8 mouse cellular contexts compared by ENCODE assay signal in genomic region chr14:24501256-24501655, GRCm38 (mm10). TPM values are rescaled to one million over a fixed set of nuclear protein-coding genes. Genes with fewer than 3 reads are reported as not detected.
A peak's percentile ranks its signal among the peaks of the same experiment; 100 is the strongest.
DNase-seq lines count a peak whose midpoint lies in the region; ATAC-seq and TF ChIP-seq lines count a peak whose summit lies in the region.

No protein-coding gene starts in this region.

- DNase-seq in cerebellum, adult 2 months, result no peak
- DNase-seq in cerebellum, postnatal 4 days (ENCODE audit: low spot score in 2 of 2), result no peak
- DNase-seq in lung, embryonic 14.5 days, result no peak
- DNase-seq in lung, postnatal 36 days, result no peak
- no peak for DNase-seq in limb, embryonic 11.5 days (ENCODE audit: low spot score)
- DNase-seq in frontal cortex, postnatal 36 days (ENCODE audit: low spot score in 2 of 2), result no peak
- no peak for DNase-seq in left cerebral cortex, adult 11 months (ENCODE audit: low spot score)

- no peak for TF ChIP-seq POLR2A in cerebellum, adult 2 months (IDR thresholded peaks at IDR 0.05; ENCODE audit: borderline replicate concordance, insufficient read depth, low read length)

- no peaks in the 10 kb centered on the region for H3K27me3 ChIP-seq in cerebellum, adult 2 months (ENCODE audit: control insufficient read depth, insufficient read depth, low read length)
- no peaks in the 10 kb centered on the region for H3K27me3 ChIP-seq in lung, embryonic 14.5 days (ENCODE audit: insufficient read depth, low read length)
- H3K27me3 ChIP-seq in limb, embryonic 11.5 days (ENCODE audit: control insufficient read depth, insufficient read depth, low read length), result no peaks in the 10 kb centered on the region
- H3K27me3 ChIP-seq in stomach, embryonic 15.5 days (replicated peaks), result no peaks in the 10 kb centered on the region

- peak overlapping the region; percentile 23; the same call in 1 of the 2 replicates for H3K27ac ChIP-seq in cerebellum, adult 2 months (ENCODE audit: insufficient read depth, low read length)
- peak overlapping the region; percentile 19; the same call in 1 of the 2 replicates for H3K27ac ChIP-seq in lung, embryonic 14.5 days (ENCODE audit: low read depth)
- H3K27ac ChIP-seq in limb, embryonic 11.5 days (replicated peaks; ENCODE audit: low read depth, low read length), result 0 out of 2 replicates have a peak overlapping the region, but pooled peaks have one; percentile 59
- H3K27ac ChIP-seq in stomach, embryonic 15.5 days, result peak overlapping the region; percentile 66

- 77% methylated on average over 4 of the region's 4 CpGs for WGBS in cerebellum, adult 2 months
- WGBS in lung, embryonic 14.5 days, result 40% methylated on average over 4 of the region's 4 CpGs
- 70% methylated on average over 4 of the region's 4 CpGs for WGBS in limb, embryonic 11.5 days
- 57% methylated on average over 4 of the region's 4 CpGs for WGBS in stomach, embryonic 15.5 days

- no peaks in the 10 kb centered on the region for H3K9me3 ChIP-seq in lung, embryonic 14.5 days (ENCODE audit: low read depth, low read length)
- H3K9me3 ChIP-seq in limb, embryonic 11.5 days (ENCODE audit: control insufficient read depth, low read length), result no peaks in the 10 kb centered on the region
- no peaks in the 10 kb centered on the region for H3K9me3 ChIP-seq in stomach, embryonic 15.5 days

- peaks cover 21% of the 10 kb centered on the region; the same call in 1 of the 2 replicates for H3K4me1 ChIP-seq in cerebellum, adult 2 months (ENCODE audit: control insufficient read depth, insufficient read depth, low read length)
- H3K4me1 ChIP-seq in lung, embryonic 14.5 days (ENCODE audit: insufficient read depth), result no peaks in the 10 kb centered on the region
- H3K4me1 ChIP-seq in limb, embryonic 11.5 days (ENCODE audit: control insufficient read depth, insufficient read depth, low read length), result peaks cover 7% of the 10 kb centered on the region
- H3K4me1 ChIP-seq in stomach, embryonic 15.5 days, result no peaks in the 10 kb centered on the region

- H3K4me2 ChIP-seq in lung, embryonic 14.5 days, result no peak overlapping the region; the same call in 1 of the 2 replicates
- no peak overlapping the region for H3K4me2 ChIP-seq in limb, embryonic 11.5 days (ENCODE audit: low read depth, severe bottlenecking)
- H3K4me2 ChIP-seq in stomach, embryonic 15.5 days, result no peak overlapping the region

- H3K36me3 ChIP-seq in lung, embryonic 14.5 days (ENCODE audit: insufficient read depth), result peaks cover 35% of the 10 kb centered on the region
- H3K36me3 ChIP-seq in limb, embryonic 11.5 days (ENCODE audit: control insufficient read depth, insufficient read depth, low read length), result peaks cover 15% of the 10 kb centered on the region
- peaks cover 21% of the 10 kb centered on the region for H3K36me3 ChIP-seq in stomach, embryonic 15.5 days

- no peak for TF ChIP-seq CTCF in cerebellum, adult 2 months (IDR thresholded peaks at IDR 0.05; ENCODE audit: borderline replicate concordance, insufficient read depth, low read depth, low read length)
- TF ChIP-seq CTCF in lung, embryonic 14.5 days (IDR thresholded peaks at IDR 0.05; ENCODE audit: low read depth), result no peak

- ATAC-seq in lung, embryonic 14.5 days (ENCODE audit: insufficient read depth), result no peak
- ATAC-seq in limb, embryonic 11.5 days (ENCODE audit: insufficient number of reproducible peaks, low FRiP score, low TSS enrichment, low read depth), result no peak
- ATAC-seq in stomach, embryonic 15.5 days (ENCODE audit: insufficient read depth, low FRiP score, low read depth), result no peak

- no peak overlapping the region for H3K4me3 ChIP-seq in cerebellum, adult 2 months (replicated peaks; ENCODE audit: insufficient read depth, low read depth, low read length)
- no peak overlapping the region for H3K4me3 ChIP-seq in lung, embryonic 14.5 days (ENCODE audit: low read depth, low read length)
- no peak overlapping the region for H3K4me3 ChIP-seq in limb, embryonic 11.5 days (ENCODE audit: low read depth, low read length)
- no peak overlapping the region for H3K4me3 ChIP-seq in stomach, embryonic 15.5 days (replicated peaks)

- 0 out of 2 replicates have a peak overlapping the region, but pooled peaks have one; percentile 28 for H3K9ac ChIP-seq in lung, embryonic 14.5 days
- peak overlapping the region; percentile 50 for H3K9ac ChIP-seq in limb, embryonic 11.5 days (ENCODE audit: low read length)
- H3K9ac ChIP-seq in stomach, embryonic 15.5 days, result no peak overlapping the region

RNA-seq across cellular contexts. Expression of gene Rps24, which starts 14.3 kb away (rescaled TPM):
- 1,301 and 1,467 TPM in 2 replicates for polyA plus RNA-seq in cerebellum, adult 2 months (2012; rRNA removed)
- polyA plus RNA-seq in lung, embryonic 14.5 days (2014; fragmentation: Nextera tagmentation; extraction: Ambion mirVana), result 1,236 and 1,354 TPM in 2 replicates
- polyA plus RNA-seq in limb, embryonic 11.5 days (2014; fragmentation: Nextera tagmentation; extraction: Ambion mirVana), result 1,286 and 1,293 TPM in 2 replicates
- 881 and 1,042 TPM in 2 replicates for polyA plus RNA-seq in stomach, embryonic 15.5 days (2015; fragmentation: Nextera tagmentation; extraction: Ambion mirVana)

RNA-seq across cellular contexts. Expression of gene Polr3a, which starts 14.4 kb away (rescaled TPM):
- 22.0 and 25.2 TPM in 2 replicates for polyA plus RNA-seq in cerebellum, adult 2 months (2012; rRNA removed)
- polyA plus RNA-seq in lung, embryonic 14.5 days (2014; fragmentation: Nextera tagmentation; extraction: Ambion mirVana), result 17.3 and 19.5 TPM in 2 replicates
- 17.4 and 19.7 TPM in 2 replicates for polyA plus RNA-seq in limb, embryonic 11.5 days (2014; fragmentation: Nextera tagmentation; extraction: Ambion mirVana)
- 15.3 and 19.3 TPM in 2 replicates for polyA plus RNA-seq in stomach, embryonic 15.5 days (2015; fragmentation: Nextera tagmentation; extraction: Ambion mirVana)
